Mouse (Mus musculus) E14TG2a.4 (cell line): ENCODE measurements around the gene Man1c1.

Source experiments
- CTCF ChIP-seq: conservative IDR thresholded peaks from 2 replicates; pipeline ENCODE4 v1.5.1; 2014; ENCODE audit warnings: low read length
- NANOG ChIP-seq: IDR thresholded peaks from 2 replicates; pipeline ENCODE4 v1.6.1; 2014; ENCODE audit warnings: borderline replicate concordance, low read length, mixed read lengths

DNA sequence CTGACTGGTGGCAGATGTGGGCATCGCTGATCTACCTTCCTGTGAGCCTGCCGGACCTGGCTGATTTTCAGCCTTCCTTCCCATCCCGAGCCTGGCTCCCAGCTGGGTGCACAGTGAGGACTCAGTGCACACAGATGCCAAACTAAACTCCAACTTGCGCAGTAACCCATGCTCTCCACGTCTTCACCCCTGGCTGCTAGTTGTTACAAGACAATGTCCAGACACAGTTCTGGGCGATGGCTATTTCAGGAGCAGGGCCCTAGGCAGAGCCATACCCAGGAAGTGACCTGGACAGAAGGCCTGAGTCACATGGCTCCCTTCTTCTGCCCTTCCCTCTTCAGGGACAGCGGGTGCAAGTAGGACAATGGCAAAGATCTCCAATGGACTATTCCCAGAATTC, 76.0 kb downstream of the Man1c1 start:
- TF ChIP-seq CTCF = no peak
- TF ChIP-seq NANOG = no peak
